Mouse (Mus musculus): ENCODE measurements around the gene Gm20503.

Gene Gm20503

DNA sequence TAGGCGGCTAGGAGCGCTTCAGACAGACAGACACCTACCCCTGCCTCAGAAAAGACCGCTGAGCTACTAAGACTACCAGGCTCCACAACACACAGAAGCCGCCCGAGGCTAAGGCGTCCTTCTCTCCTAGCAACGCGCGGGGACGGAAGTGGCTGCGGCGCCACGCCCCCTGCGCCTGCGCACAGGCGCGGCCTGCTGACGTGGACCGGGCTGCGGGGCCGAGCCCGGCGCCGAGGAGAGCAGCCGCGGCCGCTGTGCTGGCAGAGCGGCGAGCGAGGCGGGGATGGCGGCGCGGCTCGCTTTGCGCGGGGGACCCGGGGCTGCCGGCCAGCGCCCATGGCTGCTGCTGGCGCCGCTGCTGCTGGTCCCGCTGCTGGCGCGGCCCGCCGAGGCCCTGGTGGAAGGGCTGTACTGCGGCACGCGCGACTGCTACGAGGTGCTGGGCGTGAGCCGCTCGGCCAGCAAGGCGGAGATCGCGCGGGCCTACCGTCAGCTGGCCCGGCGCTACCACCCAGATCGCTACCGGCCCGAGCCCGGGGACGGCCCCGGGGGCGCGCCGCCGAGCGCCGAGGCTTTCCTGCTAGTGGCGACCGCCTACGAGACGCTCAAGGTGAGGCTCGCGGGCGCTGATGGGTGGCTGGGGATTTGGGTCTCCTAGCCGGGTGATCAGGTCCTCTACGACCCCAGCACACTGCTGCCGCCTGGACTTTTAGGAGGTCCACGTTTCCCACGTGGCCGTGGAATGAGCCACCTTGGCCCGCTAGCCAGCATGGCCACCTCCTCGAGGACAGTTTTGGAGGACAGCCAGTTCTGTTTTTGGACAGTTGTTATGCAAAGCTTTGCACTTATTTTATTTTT lies at the start of gene Gm20503:
Gene Gm20503 (plus strand): TSS at position 263 of the 858 bp plus-strand sequence.
- peak; percentile 94 for ATAC-seq (ENCODE audit: low TSS enrichment)

DNA sequence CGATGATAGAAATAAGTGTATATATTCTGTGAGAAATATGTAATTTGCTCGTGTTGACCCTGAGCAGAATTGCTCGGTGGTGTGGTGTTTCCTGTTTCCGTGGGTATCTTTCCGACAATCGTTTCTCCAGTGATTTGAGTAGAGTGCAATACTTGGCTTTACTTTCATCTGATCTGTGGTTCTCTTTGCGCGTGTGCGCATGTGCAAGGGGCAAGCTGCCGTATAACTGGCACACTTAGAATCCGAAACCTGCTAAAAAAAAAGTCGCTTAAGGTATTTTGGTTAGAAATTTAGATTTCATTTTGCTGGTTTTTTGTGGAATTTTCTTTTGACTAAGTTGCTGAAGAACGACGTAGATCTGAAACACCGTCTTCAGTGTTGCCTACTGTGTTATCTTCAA lies 41.3 kb upstream of the Gm20503 start:
- ATAC-seq (ENCODE audit: low TSS enrichment), result no peak

DNA sequence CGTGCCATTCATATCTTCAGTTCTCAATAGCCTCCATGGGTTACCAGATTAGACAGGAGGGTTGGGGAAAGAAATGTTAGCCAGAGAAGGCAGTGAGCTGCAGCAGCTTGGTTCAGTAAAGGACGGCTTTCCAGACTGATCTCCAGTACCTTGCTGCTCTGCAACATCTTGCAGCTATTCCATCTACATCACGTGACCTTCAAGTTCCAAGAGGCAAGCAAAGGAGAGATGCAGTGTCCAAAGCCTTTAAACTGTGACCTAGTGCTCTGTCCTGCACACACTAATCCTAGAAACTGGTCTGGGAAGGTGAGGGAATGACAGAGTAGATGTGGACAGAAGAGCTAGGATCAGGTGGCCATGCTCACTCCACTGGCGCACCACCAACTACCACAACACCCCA lies 39.7 kb upstream of the Gm20503 start:
- no peak for ATAC-seq (ENCODE audit: low TSS enrichment)

DNA sequence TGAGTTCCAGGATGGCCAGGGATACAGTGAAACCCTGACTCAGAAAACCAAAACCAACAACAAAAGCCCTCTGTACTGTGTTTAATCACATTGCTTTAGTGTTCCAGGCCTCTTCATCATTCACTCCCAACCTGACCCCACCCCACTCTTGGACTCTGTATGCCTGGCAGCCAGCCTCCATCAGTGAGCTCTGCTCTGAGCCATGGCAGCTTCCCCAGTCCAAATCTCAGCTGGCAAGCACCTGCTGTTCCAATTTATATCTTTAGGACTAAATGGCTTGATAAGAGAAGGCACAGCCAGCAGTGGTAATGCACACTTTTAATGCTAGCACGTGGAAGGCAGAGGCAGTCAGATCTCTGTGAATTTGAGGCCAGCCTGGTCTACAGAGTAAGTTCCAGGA lies 37.9 kb upstream of the Gm20503 start:
- ATAC-seq (ENCODE audit: low TSS enrichment), result no peak

DNA sequence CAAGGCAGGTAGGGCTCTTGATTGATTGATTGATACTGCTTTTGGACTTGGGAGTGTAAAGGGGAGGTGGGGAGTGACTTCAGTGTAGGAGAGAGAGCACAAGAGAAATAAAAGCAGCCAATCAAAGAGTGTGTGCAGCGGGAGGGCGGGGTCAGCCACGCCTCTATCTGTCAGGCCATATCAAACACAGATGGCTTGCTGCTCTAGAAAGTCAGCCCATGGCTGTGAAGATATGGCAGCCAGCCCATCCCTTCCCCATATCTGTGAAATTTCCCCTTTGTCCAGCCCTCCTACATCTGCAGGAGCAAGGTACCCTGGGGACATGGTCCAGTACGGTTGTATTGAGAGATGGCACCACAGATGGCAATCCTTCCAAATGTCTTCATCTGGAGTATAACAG lies 32.3 kb upstream of the Gm20503 start:
- no peak for ATAC-seq (ENCODE audit: low TSS enrichment)

DNA sequence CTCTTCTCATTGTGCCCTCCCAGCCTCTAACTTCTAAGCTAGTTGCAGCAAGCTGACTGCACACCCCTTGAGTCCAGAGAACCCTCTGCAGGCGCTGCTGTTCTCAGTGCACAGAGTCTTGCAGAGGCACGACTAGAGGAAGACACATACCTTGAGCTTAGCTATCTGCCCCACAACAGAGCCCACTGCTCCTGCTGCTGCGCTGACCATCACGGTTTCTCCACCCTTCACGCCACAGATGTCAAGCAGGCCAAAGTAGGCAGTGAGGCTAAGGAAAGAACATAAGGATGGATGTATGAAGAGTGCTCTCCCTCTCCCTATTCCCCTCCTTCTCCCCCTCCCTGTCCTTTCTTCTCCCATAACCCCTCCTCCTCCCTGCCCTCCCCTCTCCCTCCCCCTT lies 27.3 kb upstream of the Gm20503 start:
- ATAC-seq (ENCODE audit: low TSS enrichment), result no peak

DNA sequence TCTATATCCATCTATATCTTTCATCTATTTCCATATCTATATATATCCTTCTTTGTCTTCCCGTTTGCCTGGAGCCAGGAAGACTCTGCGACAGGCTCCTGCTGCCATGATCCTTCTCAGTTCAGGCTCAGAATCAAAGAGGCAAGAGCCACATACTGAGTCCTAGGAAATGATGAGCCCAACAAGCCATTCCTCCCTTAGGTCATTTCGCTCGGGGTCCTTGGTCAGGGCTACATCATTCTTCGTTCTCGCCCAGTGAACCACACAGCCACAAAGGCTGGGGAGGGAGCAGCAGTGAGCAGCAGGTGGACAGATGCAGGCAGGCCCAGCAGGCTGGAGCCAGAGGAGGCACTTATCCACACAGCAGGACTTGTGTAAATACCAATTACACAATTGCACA lies 21.6 kb upstream of the Gm20503 start:
- ATAC-seq (ENCODE audit: low TSS enrichment), result no peak

DNA sequence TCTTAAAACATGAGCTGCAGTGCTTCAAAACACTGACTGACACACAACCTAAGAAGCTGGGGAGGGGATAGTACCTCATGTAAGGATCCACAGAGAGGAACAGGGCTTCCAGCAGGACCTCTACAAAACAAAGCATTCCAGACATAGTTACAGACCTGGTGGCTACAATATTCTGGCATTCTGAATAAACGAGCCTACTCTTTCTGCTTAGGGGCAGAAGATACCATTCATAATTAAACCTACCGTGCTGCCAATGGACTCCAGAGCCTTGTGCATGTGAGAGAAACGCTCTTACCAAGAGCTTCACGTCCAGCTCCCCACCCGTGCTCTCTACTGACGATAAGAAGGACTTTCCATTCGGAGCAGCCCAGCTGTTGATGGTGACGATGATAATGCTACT lies 20.2 kb upstream of the Gm20503 start:
- ATAC-seq (ENCODE audit: low TSS enrichment), result no peak

DNA sequence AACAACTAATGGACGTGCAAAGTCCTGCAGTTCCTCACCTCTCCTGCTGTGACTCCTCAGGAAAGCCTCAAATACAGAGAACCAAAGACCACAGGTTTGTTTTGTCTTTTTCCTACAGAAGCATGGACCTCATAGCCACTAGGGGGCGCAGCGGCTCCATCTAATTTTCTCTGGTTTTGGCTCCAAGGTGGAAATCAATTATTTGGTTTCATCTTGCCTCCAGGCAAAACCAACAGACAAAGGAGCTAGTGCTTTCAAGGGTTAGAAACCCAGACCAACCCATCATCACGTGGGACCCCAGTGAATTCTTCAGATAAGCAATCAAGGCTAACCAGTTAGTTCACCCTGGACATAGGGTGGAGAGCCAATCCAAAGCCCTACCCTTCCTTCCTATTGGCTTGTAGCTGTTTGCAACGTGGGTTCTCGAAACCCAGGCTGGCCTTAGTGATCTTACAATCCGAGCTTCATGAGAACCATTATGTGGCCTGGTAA lies 17.8 kb upstream of the Gm20503 start:
- ATAC-seq (ENCODE audit: low TSS enrichment), result peak; percentile 50; the same call in 1 of the 2 replicates

DNA sequence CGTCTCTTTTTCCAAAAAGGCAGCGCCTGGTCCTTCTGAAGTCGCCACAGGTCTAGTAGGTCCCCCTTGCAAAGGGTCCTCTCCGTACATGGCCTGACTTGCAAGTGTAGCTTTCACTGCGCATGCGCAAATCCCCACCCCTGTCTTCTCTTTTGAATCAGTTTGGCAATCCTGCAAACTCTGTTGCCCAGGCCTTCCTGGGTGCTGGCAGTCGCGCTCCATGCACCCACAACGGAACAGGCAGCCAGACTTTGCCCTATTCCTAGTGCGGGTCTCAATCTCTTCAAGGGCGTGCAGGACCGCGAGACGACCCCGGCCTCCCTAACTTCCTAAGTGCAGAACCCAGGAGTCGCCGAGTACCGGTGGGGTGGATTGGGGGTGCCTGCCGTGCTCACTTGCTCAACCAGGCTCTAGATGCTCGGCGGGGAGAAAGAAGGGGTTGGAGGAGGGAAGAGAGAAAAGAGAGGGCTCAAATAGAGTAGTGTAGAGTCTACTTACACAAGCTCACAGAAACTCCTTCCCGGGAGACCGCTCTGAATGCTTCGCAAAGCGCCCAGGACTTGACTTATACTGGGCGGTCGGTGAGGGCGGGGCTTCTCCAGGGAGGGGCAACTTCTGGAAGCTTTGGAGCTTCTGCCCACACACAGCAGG lies 16.3 kb upstream of the Gm20503 start, which contains the start of gene Ptgr1:
Gene Ptgr1 (minus strand): TSS at position 580 of the 651 bp plus-strand sequence.
- peak; percentile 75 for ATAC-seq (ENCODE audit: low TSS enrichment)

DNA sequence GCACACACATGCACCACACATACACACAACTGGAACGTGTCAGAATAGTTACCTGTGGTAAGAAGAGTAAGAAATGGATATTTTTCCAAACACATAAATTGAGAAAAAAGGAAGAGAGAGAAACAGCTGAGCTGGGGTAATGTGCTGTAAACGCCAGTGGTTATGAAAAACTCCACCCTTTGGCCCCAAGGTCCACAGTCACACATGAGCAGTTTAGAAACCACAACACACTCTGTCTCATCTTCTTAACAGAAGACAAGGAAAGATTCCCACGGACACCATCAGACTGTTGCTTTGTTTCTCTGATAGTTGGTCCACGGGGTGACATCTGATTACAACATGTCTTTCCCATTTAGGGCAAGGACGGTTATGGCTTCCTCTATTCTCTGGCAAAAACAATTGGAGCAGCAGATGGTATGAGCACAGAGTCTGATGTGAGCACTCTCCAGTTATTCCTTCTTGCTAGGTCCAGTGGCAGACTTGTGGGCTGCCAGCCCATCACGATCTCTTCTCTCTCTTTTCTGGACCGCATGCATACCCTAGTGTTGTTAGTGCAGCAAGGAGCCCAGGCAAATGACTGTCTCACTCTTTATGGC lies 13.6 kb upstream of the Gm20503 start:
- ATAC-seq (ENCODE audit: low TSS enrichment), result 0 out of 2 replicates have a peak, but pooled peaks have one; percentile 25

DNA sequence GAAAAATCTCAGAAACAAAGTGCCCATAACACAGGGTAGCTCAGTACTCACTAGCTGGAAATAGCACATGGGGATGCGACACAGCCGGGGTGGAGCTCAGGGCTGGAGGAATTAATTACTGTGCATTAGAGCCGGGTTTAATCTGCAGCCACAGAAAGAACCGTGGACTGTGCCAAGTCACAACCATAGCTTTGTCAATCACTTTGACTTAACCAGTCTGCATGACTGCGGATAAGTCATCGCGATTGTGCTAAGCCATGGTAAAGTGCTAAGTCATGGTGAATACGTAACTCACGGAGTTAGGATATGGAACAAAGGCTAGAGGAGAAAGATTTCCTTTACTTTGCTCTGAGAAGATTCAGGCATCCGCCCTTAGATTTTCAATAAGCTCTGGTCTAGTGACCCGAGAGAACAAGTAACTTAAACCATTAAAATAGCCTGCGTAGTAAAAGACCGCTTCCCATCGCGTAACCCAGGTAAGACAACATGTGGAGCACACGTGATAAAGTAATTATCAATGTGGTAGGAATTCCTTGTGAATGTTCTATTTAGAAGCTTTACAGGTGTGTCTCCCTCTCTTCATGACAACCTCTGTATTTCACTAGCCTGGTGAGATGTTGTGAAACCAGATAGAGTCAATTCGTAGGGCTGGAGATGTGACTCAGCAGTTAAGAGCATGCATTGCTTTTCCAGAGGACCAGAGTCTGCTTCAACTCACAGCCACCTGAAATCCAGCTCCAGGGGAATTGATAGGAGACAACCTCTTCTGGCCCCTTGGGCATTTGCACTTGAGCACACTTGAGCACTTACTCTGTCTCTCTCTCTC lies 12.2 kb upstream of the Gm20503 start:
- no peak for ATAC-seq (ENCODE audit: low TSS enrichment)

DNA sequence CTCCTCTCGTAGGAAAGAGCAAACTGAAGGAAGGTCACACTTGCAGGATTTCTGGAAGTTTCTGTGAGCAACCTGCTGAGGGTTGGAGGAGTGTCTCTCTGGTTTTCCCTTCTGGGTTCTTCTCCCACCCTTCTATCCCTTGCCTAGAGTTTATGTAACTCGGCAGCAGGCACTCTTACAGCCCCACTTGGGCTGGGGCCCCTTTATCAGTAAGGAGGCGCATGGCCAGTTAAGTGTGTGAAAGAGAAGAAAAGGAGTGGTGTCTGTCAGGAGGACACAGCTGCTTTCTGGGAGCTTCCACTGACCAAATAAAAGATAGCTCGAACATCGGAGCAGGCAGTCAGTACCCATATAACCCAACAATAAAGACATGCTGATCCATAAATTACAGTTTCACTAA lies 10.8 kb upstream of the Gm20503 start:
- no peak for ATAC-seq (ENCODE audit: low TSS enrichment)

DNA sequence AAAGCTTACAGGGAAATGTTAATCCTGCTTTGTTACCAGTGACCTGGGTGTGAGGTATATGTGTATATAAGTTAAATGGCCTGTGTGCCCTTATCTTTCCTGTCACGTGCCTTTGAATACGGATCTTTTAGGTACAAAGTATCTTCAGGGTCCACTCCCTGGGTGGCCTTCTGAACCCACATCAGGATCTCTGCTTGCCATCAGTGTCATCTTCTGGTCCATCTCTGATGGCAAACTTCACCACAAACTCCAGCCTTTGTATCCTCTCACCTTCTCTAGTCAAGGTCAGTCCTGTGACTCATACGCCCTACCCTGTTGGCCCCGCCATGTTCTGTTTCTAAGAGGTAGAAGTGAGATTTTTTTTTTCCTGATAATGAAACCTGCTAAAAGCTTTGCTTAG lies 8.2 kb upstream of the Gm20503 start, which contains the start of gene Dnajc25:
Gene Dnajc25 (plus strand): TSS at position 301 of the 400 bp plus-strand sequence.
- ATAC-seq (ENCODE audit: low TSS enrichment), result no peak

DNA sequence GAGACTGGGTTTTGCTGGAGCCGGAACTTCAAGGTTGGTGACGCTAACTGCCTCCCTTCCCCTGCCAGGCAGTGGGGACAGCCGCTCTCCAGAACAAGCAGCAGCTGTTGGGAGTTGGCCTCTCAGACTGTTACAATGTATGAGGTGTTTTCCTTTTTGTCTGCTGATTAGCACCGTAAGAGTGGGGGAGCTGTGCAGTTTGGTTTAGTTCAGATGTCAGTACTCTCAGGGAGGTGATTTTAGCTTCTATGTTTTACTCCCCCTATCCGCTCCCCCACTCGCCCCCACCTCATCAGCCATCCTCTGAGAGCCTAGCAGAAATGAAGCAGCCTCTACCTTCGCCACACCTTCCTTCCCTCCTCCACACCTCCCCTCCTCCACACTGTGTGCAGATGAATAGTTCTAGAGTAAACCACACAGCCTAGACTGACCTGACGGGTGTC lies 7.7 kb upstream of the Gm20503 start:
- no peak for ATAC-seq (ENCODE audit: low TSS enrichment)

DNA sequence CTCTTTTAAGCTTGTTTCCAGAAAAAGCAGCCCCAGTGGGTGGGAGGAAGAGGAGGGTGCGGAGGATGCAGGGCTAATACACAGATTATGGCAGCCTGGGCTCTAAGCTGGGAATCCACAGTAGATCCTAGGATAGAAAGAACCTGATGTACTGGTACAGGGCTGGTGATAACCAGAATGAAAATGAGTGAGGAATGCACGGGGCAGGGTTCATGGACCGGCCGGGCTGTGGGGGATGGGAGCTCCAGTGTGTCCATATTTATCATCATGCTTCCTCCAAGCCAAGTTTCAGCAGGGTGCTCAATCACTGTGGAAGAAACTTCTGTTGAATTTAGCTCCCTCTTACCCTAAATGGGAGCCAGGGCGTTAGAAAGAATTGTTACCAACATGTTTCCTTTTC lies 5.9 kb upstream of the Gm20503 start:
- ATAC-seq (ENCODE audit: low TSS enrichment), result no peak

DNA sequence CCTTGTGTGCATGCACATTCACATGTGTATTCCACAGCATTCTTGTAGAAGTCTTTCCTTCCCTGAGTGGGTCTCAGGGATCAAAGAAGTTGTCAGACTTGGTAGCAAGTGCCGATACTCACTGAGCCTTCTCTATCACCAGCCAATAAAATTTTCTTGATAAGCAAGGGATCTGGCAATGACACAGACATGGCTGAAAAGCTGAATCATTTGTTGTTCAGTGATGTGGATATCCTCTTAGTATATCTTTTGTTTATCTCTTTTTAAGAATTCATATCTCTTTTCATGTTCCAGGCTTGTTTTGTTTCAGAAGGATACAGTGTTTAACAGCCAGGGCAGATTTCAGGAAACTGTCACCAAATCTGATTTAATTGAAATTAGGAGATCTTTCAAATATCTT lies 4.3 kb upstream of the Gm20503 start:
- no peak for ATAC-seq (ENCODE audit: low TSS enrichment)

DNA sequence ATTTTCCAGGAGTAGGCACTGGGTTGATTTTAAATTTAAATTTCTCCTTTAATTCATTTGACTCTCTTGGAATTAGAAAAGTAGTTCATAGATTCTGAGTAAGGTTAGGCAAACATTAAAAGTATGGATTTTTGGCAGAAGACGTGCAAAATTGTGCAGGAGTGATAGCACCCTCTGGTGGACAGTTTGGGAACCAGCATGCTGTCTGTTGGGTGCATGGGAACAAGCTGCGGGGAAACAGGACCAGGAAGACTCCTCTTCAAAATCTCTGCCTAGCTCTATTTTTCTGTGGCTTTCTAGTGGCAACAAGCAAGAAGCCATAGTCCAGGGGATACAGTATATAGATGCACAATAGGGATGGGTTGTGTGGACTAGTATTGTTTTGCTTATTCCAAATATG lies 3.3 kb upstream of the Gm20503 start:
- peak; percentile 41; the same call in 1 of the 2 replicates for ATAC-seq (ENCODE audit: low TSS enrichment)

DNA sequence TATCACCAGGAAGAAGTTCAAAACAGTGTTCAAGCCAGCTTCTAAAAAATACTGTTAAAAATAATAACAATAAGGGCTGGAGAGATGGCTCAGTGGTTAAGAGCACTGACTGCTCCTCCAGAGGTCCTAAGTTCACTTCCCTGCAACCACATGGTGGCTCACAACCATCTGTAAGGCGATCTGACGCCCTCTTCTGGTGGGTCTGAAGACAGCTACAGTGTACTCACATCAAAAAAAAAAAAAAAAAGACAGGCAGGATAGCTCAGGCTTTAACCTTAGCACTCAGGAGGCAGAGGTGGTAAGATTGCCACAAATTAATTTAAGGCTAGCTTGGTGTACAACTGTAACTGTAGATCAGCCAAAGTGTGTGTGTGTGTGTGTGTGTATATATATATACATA lies 2.4 kb upstream of the Gm20503 start:
- no peak for ATAC-seq (ENCODE audit: low TSS enrichment)

DNA sequence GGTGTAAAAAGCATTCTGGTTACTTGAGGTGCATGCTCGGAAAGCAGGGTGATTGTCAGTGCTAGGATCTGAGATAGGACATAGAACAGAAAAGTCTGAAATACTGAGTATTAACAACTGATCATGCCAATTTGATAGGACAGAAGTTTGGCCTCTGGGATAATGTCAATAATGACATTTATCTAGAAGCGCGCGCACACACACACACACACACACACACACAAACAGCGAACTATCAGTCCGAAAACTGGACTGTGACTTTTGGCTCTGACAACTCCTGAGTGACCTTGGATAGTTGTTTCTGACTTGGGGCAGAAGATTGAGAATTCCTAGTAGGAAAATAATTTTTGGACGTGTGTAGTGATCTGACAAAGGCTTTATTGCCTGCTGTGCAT lies 793 bp downstream of the Gm20503 start:
- no peak; the same call in 1 of the 2 replicates for ATAC-seq (ENCODE audit: low TSS enrichment)

DNA sequence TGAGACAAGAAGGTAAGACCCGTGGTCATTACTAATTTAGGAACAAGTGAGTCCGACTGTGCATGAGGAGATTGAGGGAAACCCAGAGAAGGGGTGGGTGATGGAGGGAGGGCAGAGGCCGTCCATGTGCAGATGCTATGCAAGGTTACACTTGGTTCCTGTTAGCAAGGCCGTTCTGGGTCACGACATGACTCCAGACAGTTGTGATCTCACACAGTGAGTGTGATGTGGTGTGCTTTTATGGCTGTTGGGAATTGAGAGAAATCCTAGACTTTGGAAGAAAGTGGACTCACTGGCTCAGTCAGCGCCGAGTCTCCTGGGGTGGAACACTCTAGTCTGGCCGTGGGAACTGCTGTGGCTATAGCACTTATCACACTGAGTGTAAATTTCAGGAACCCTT lies 3.2 kb downstream of the Gm20503 start:
- ATAC-seq (ENCODE audit: low TSS enrichment), result no peak
